Mouse (Mus musculus) forebrain, embryonic 16.5 days (tissue): ENCODE results near the gene Agbl3. TPM values are rescaled to one million over a fixed set of nuclear protein-coding genes. Genes with fewer than 3 reads are reported as not detected.

Experiments
- ATAC-seq: fragments of 200-750 bp; cut with Nextera tagmentation; 2 replicates; pipeline ENCODE4 v1.8.0; 2017; ENCODE audit warnings: mild to moderate bottlenecking, moderate library complexity
- H3K27ac ChIP-seq: fragments of 300-500 bp; sonication (generic); 2 replicates; pipeline ENCODE4 v1.5.1; 2014; ENCODE audit warnings: low read length, control low read depth
- H3K27me3 ChIP-seq: fragments of 300-500 bp; sonication (generic); replicated peaks from 2 replicates; pipeline ENCODE4 v1.6.1; 2014; ENCODE audit warnings: low read length; ENCODE audit not compliant: control insufficient read depth, insufficient read depth
- H3K36me3 ChIP-seq: fragments of 300-500 bp; sonication (generic); 2 replicates; pipeline ENCODE4 v1.6.1; 2014; ENCODE audit not compliant: control insufficient read depth, insufficient read depth
- H3K4me1 ChIP-seq: fragments of 300-500 bp; sonication (generic); replicated peaks from 2 replicates; pipeline ENCODE4 v1.6.1; 2014; ENCODE audit warnings: low read length; ENCODE audit not compliant: control insufficient read depth, insufficient read depth
- H3K4me2 ChIP-seq: fragments of 300-500 bp; sonication (generic); 2 replicates; pipeline ENCODE4 v1.6.1; 2014; ENCODE audit warnings: mild to moderate bottlenecking, low read length, control low read depth
- H3K4me3 ChIP-seq: fragments of 300-500 bp; sonication (generic); replicated peaks from 2 replicates; pipeline ENCODE4 v1.5.1; 2014; ENCODE audit warnings: mild to moderate bottlenecking, low read length, control low read depth
- H3K9ac ChIP-seq: fragments of 300-500 bp; sonication (generic); replicated peaks from 2 replicates; pipeline ENCODE4 v1.6.1; 2014; ENCODE audit warnings: low read depth, low read length, control low read depth
- H3K9me3 ChIP-seq: fragments of 300-500 bp; sonication (generic); 2 replicates; pipeline ENCODE4 v1.6.1; 2016; ENCODE audit warnings: low read length; ENCODE audit not compliant: control insufficient read depth
- WGBS: fragments of 180-500 bp; shearing (Covaris S2); extraction: QIAGEN DNeasy Blood & Tissue Kit; methylation state at CpG from one replicate; pipeline ENCODE4 v1.1.7; 2014; 5-methylcytosine and 5-hydroxymethylcytosine counted together
- polyA plus RNA-seq: library from polyadenylated mRNA; unstranded; fragments of >200 nt; fragmentation: Nextera tagmentation; extraction: Ambion mirVana; gene quantifications from 2 replicates; pipeline ENCODE4 v1.2.1, GENCODE M21; 2015

Agbl3 gene
- polyA plus RNA-seq, 1 experiment from 2014 or later, result 7.5 TPM

DNA sequence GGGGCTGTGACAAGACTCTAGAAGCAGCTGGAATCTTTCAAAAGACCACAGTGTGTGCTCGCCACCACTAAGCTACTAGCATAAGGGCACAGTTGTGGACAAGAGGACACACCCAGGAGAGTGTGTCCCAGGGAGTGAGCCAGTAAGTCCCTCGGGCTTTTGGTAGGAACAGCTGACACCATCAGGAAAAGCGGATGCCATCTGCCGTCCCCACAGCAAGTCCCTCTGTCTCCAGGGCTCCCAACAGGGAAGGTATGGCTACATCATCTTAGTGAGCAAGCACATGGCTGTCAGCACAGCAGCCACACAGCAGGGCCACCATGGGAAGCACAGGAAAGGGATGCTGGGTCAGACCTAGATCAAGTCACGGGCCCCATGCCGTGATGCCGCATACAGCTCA lies 115.3 kb downstream of the Agbl3 start:
- Histone ChIP-seq H3K36me3 (peaks cover 2% of the 10 kb centered on the region; the same call in 1 of the 2 replicates), H3K9me3 (no peaks in the 10 kb centered on the region), H3K4me3 (no peak overlapping the region), H3K27ac (no peak overlapping the region), H3K4me2 (no peak overlapping the region), H3K27me3 (no peaks in the 10 kb centered on the region), H3K9ac (no peak overlapping the region), H3K4me1 (no peaks in the 10 kb centered on the region)
- WGBS, result 90% methylated on average over 7 of the region's 7 CpGs
- ATAC-seq, result no peak

DNA sequence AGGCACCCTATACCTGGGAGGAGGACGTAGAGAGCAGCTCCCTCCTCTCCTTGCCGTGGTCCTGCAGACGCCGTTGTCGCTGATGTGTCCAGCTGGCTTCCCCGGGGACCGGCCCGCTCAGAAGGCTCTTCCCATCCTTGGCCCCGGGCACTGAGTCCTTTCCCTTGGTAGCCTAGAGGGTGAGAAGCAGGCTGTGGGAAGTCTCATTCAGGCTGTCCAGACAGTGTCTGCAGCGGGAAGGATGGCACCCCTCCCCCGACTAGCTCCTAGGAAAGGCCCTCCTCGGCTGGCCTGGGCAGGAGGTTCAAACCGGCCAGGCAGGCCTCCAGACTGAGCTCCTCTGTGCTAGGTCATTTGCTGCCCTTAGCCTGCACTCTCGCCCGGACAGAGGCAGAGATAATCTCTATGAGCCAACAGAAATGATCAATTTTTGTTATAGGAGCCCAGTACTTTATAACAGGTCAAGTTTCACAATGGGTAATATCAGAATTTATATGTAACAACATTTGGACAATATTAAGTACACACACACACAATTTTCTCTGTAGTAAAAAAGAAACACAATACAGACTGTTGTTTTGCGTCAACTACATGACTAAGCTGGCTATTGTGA lies 116.0 kb downstream of the Agbl3 start:
- no peak for ATAC-seq
- no peak overlapping the region for H3K27ac ChIP-seq
- H3K36me3 ChIP-seq, result peaks cover 3% of the 10 kb centered on the region; the same call in 1 of the 2 replicates
- H3K4me2 ChIP-seq, result no peak overlapping the region
- no peaks in the 10 kb centered on the region for H3K9me3 ChIP-seq
- no peaks in the 10 kb centered on the region for H3K27me3 ChIP-seq
- no peaks in the 10 kb centered on the region for H3K4me1 ChIP-seq
- H3K4me3 ChIP-seq, result no peak overlapping the region
- no peak overlapping the region for H3K9ac ChIP-seq
- 59% methylated on average over 16 of the region's 16 CpGs for WGBS

DNA sequence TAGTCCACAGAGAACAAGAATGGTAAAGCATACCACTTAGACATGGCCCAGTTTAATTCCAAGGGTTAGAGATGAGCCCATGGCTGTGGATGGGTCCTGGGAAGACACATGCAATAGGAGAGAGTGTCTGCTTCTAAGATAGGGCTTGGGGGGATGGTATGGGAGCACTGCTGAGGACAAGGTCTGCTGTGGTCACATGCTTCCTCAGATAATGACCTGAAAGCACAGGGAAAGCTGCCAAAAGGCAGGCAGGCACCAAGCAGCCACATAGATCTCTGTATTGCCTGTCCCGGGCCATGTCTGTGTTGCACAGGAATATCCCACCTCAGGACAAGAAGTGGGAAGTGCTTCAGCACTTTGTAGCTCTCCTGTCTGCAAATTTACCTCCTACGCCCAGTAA lies 118.9 kb downstream of the Agbl3 start:
- no peak overlapping the region for H3K4me3 ChIP-seq
- 97% methylated on average over 2 of the region's 2 CpGs for WGBS
- H3K27me3 ChIP-seq, result no peaks in the 10 kb centered on the region
- H3K4me1 ChIP-seq, result no peaks in the 10 kb centered on the region
- H3K27ac ChIP-seq, result no peak overlapping the region
- peaks cover 6% of the 10 kb centered on the region; the same call in 1 of the 2 replicates for H3K36me3 ChIP-seq
- no peak for ATAC-seq
- H3K4me2 ChIP-seq, result no peak overlapping the region
- no peak overlapping the region for H3K9ac ChIP-seq
- no peaks in the 10 kb centered on the region for H3K9me3 ChIP-seq

DNA sequence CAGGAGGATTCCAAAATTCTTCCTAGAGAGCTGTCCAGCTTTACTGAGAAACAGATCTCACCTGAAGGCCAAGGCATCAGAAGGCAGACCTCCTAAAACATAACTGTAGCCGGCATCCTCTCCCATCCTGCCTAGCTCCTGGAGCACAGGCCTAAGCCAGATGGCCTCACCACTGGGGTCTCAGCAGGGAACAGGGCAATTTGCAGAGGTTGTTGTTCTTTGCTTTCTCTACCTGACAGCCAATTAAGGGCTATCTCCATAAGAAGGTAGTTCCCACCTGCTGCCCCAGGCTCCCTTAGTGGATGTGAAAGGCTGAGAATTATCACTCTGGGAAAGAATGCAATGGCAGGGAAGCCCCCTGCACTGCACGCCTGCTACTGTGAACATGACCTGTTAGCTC lies 120.8 kb downstream of the Agbl3 start:
- H3K9me3 ChIP-seq, result no peaks in the 10 kb centered on the region
- H3K4me1 ChIP-seq, result no peaks in the 10 kb centered on the region
- no peak overlapping the region for H3K9ac ChIP-seq
- peaks cover 12% of the 10 kb centered on the region for H3K36me3 ChIP-seq
- no peak for ATAC-seq
- no peak overlapping the region for H3K4me2 ChIP-seq
- H3K4me3 ChIP-seq, result no peak overlapping the region
- 77% methylated on average over 2 of the region's 2 CpGs for WGBS
- H3K27me3 ChIP-seq, result no peaks in the 10 kb centered on the region
- no peak overlapping the region for H3K27ac ChIP-seq

GRCm38 (mm10) chr6:34901911-34902444 lies 121.7 kb downstream of the Agbl3 start:
- ATAC-seq, result no peak
- Histone ChIP-seq H3K4me2 (no peak overlapping the region), H3K9me3 (no peaks in the 10 kb centered on the region), H3K27ac (no peak overlapping the region), H3K36me3 (peaks cover 12% of the 10 kb centered on the region), H3K9ac (no peak overlapping the region), H3K4me1 (no peaks in the 10 kb centered on the region), H3K4me3 (no peak overlapping the region), H3K27me3 (no peaks in the 10 kb centered on the region)
- 76% methylated on average over 9 of the region's 9 CpGs for WGBS

- H3K27ac ChIP-seq, result no peak overlapping the region
- H3K4me3 ChIP-seq, result no peak overlapping the region
- no peak for ATAC-seq
- H3K4me1 ChIP-seq, result no peaks in the 10 kb centered on the region
- H3K36me3 ChIP-seq, result peaks cover 12% of the 10 kb centered on the region
- no peaks in the 10 kb centered on the region for H3K27me3 ChIP-seq
- no peaks in the 10 kb centered on the region for H3K9me3 ChIP-seq
- no peak overlapping the region for H3K4me2 ChIP-seq
- H3K9ac ChIP-seq, result no peak overlapping the region
- 94% methylated on average over 7 of the region's 7 CpGs for WGBS
Measured at GRCm38 (mm10) chr6:34902578-34902977, 122.3 kb downstream of the Agbl3 start.

DNA sequence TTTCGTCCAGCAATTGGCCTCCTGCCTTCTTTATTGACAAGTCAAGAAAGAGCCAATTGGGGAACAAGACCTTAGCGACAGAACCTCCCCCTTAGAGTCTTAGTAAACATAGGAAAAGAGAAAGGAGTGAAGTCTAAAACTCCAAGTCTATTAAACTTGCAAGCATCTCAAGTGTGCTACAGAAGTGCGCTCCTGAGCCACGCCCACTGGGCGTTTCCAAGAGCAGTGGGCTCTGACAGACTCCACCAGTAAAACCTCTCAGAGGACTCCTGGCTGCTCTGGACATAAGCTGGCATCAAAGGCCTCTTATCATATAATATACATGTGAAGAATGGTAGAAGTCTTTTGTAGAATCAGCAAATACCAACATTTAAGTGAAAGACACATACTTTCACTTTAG lies 123.2 kb downstream of the Agbl3 start:
- peaks cover 12% of the 10 kb centered on the region for H3K36me3 ChIP-seq
- 84% methylated on average over 5 of the region's 5 CpGs for whole genome bisulfite sequencing
- no peak for ATAC-seq

GRCm38 (mm10) chr6:34903851-34904250 lies 123.6 kb downstream of the Agbl3 start:
- Histone ChIP-seq H3K4me2 (no peak overlapping the region), H3K27me3 (no peaks in the 10 kb centered on the region), H3K36me3 (peaks cover 12% of the 10 kb centered on the region), H3K4me1 (no peaks in the 10 kb centered on the region), H3K9ac (no peak overlapping the region), H3K4me3 (no peak overlapping the region), H3K27ac (no peak overlapping the region), H3K9me3 (no peaks in the 10 kb centered on the region)
- WGBS, result 90% methylated on average over 10 of the region's 10 CpGs
- ATAC-seq, result no peak

More for the DNA sequence above, 123.2 kb downstream of the Agbl3 start:
- Histone ChIP-seq H3K4me1 (no peaks in the 10 kb centered on the region), H3K9me3 (no peaks in the 10 kb centered on the region), H3K27ac (no peak overlapping the region), H3K4me3 (no peak overlapping the region), H3K9ac (no peak overlapping the region), H3K27me3 (no peaks in the 10 kb centered on the region), H3K4me2 (no peak overlapping the region)

GRCm38 (mm10) chr6:34904361-34904760 lies 124.1 kb downstream of the Agbl3 start:
- Histone ChIP-seq H3K4me2 (no peak overlapping the region), H3K4me3 (no peak overlapping the region), H3K27me3 (no peaks in the 10 kb centered on the region), H3K27ac (no peak overlapping the region), H3K36me3 (peaks cover 12% of the 10 kb centered on the region), H3K9me3 (no peaks in the 10 kb centered on the region), H3K4me1 (no peaks in the 10 kb centered on the region; the same call in 1 of the 2 replicates), H3K9ac (no peak overlapping the region)
- no peak for ATAC-seq
- 93% methylated on average over 6 of the region's 6 CpGs for WGBS
